Mouse (Mus musculus) gastrocnemius, adult 18-20 months (tissue): ENCODE measurements at regions not wholly inside any gene's neighbourhood (a gene's known extent, or its start where the extent isn't known, plus 50 kb on each side); places are given as distances from the start of the nearest gene placed in this dataset.
"Not testable (repeated sequence)": the region's sequence is repeated elsewhere in the genome, so short reads cannot be mapped to it uniquely, and the experiment has no call there.

Source experiments
- DNase-seq: peaks from one replicate; pipeline ENCODE4 v3.0.0; 2021; ENCODE audit warnings: low spot score

GRCm38 (mm10) chr12:54519370-54519769 is 137.0 kb downstream of the Sptssa start:
- no peak for DNase-seq

- no peak for DNase-seq
These were observed 139.1 kb downstream of the Sptssa start for GRCm38 (mm10) chr12:54517265-54517664.

GRCm38 (mm10) chr12:54516463-54516862 is 139.9 kb downstream of the Sptssa start:
- DNase-seq: no peak

DNA sequence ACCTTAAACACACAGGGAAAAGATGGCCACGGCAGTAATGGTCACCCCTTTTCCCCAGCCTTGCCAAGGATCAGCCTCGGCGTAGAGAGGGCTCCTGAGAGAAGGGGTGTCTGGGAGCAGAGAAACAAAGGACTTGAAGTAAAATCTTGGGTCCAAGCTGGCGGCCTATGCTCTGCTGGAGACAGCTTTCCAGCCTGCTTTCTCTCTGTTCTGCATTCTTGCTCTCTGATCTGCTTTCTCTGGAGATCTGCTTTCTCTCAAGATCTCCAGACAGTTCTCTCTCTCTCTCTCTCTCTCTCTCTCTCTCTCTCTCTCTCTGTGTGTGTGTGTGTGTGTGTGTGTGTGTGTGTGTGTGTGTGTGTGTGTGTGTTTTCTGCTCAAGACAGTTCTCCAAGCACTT is 140.3 kb downstream of the Sptssa start:
- not testable (repeated sequence) for DNase-seq

- DNase-seq: peak; percentile 22
These were observed 146.5 kb downstream of the Sptssa start for GRCm38 (mm10) chr12:54509903-54510302.

DNA sequence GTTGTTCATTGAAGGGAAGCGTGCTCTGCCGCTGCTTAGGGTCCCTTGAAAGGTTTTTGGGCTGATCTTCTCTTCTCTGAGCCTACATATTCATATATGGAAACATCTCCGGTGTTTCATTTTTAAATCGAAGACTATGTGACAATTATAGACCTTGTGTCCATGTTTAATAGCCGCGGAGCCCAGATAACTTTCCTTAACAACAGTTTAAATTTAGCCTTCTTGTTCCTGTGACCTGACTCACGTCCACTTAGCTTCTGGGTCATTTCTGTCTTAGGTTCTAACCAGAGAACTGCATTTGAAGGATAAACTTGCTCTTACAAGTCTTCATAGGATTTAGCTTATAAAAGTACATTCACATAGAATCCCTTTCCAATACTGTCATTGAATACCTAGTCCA is 153.6 kb downstream of the Sptssa start:
- no peak for DNase-seq

GRCm38 (mm10) chr12:54499963-54500362 is 156.4 kb downstream of the Sptssa start:
- DNase-seq: no peak

DNA sequence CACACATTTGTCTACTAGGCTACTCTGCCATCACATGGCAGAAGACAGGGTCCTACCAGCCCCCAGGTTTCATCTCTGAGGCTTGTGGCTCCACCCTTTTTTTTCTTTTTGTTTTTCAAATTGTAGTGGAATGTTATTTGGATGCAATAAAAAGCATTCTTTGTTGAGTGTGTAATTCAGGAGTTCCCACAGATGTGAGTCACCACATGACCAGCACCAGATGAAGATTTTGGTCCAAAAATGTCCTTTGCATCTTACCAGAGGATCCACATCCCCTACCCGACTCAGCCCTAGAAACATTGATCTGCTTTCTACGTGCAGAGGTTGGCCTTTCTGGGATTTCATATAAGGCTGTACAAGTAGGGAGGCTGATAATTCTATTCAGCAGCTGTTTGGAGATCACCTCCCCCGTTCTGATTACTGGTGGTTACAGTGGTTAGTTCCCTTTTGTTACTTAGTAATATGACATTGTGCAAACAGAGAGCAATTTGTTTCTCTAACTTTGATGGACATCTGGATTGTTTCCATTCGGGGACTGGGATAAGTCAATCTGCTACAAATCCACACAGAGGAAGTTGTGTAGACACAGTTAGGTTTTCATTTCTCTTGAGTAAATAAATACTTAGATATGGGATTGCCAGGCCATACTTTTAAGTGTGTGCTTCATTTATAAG is 160.5 kb downstream of the Sptssa start:
- no peak for DNase-seq

GRCm38 (mm10) chr12:54494756-54495375 is 161.5 kb downstream of the Sptssa start:
- no peak for DNase-seq

GRCm38 (mm10) chr12:54492737-54493136 is 163.6 kb downstream of the Sptssa start:
- peak; percentile 89 for DNase-seq

DNA sequence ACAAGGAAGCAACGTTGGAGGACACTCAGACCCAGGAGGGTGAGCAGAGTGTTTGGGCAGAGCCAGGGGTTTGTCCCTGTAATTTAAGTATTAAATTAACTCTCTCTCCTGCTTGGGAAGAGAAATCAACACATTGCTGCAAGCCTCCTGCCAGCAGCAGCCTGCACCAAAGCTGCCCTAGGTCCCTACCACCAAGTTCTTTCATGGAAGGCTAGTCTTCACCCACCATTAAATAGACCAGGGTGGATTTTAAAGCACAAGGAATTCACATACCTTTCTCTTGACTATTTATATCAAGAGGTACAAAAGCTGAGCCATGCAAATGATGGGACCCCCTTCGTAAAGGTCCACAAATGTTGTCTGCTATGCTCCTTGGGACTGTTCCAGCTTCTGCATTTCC is 165.9 kb downstream of the Sptssa start:
- no peak for DNase-seq

DNA sequence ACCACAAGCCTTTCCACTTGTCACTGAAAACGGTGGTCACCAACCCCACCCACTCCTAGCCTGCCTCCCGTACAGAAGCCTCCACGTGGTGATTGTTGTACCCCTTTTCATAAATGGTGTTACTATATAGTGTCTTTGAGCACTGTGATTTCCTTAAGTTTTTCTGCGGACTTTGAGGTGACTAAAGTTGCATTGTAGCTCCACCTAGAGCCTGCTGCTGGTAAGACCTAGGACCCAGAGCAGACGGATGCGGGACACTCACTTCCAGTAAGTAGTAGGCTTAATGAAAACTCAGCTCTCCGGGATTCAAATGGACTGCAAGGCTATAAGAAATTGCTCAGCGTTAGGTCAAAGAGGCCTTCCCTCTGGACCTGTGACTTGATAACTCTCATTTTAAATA is 166.7 kb downstream of the Sptssa start:
- DNase-seq: peak; percentile 75

GRCm38 (mm10) chr12:54487689-54488088 is 168.7 kb downstream of the Sptssa start:
- DNase-seq: no peak

GRCm38 (mm10) chr12:54482020-54482419 is 174.4 kb downstream of the Sptssa start:
- no peak for DNase-seq

GRCm38 (mm10) chr12:54479841-54480240 is 176.5 kb downstream of the Sptssa start:
- no peak for DNase-seq

- DNase-seq: no peak
These were observed 183.5 kb downstream of the Sptssa start for GRCm38 (mm10) chr12:54472881-54473280.

- no peak for DNase-seq
These were observed 184.0 kb downstream of the Sptssa start for GRCm38 (mm10) chr12:54472407-54472806.

GRCm38 (mm10) chr12:54467635-54468034 is 188.7 kb downstream of the Sptssa start:
- no peak for DNase-seq

GRCm38 (mm10) chr12:54463806-54464205 is 192.6 kb downstream of the Sptssa start:
- no peak for DNase-seq

- DNase-seq: no peak
These were observed 195.0 kb downstream of the Sptssa start for GRCm38 (mm10) chr12:54461411-54461810.

DNA sequence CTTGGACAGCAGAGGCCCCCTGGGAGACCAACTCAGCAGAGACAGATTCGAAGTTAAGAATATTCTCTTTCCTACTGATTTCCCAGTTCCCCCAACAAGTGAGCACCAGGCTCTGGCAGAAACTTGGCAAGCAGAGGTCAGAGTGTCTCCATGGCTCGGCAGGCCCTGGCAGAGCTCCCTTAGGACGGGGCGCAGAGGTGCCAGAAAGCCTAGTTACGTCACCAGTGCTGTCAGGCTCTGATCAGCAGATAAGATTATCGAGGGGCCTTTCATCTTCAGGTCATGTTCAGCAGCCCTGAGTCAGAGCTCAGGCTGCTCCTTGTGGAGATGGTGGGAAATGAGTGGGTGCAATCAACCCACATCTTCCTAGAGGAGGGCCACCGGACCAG is 196.2 kb downstream of the Sptssa start:
- DNase-seq: no peak

DNA sequence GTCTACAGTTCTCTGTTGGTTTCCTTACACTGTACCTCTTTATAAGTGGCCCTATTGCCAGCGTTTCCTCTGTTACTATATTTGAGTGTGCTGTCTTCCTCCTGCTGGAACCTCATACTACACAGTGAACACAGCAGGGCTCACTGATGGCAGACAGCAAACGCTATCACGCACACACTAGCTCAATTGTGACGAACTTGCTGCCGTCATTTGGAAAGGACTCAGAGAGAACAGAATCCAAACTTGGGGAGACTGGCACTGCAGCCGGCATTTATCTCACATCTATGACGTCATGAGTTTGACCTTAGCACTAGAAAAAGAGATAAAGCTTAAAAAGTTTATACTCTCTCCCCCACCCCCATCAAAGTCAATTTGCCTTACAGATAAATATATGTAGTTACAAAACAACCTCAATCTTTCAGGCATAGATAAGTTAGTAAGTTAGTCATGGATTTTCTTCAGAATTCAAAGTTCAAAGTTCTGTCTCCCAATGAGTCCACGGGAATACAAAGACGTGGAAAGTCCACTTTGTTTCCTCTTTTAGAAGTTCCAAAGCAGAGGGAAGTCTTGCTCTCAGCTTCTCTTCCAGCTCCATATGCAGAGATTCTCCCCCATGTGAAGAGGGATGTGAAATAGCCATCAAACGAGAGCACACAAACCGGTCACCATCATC is 196.8 kb downstream of the Sptssa start:
- no peak for DNase-seq

- no peak for DNase-seq
These were observed 199.6 kb downstream of the Sptssa start for GRCm38 (mm10) chr12:54456731-54457130.
